ENCODE assay signal across 23 mouse cellular contexts in genomic region chr14:24760926-24761325, GRCm38 (mm10).
DNase-seq lines count a peak whose midpoint lies in the region; ATAC-seq lines count a peak whose summit lies in the region.
"Had no signal": no experiment of that assay in that cellular context is flagged by ENCODE, and none has a peak within 500 bp of the region (broad histone marks: within the 10 kb centered on the region; RNA-seq: fewer than 3 reads in every experiment).

No protein-coding gene starts in this region.

- no peak overlapping the region for H3K4me3 ChIP-seq in hindbrain, embryonic 13.5 days
- H3K4me3 ChIP-seq in hindbrain, embryonic 11.5 days (ENCODE audit: low read depth, low read length) = no peak overlapping the region
- H3K4me3 ChIP-seq in hindbrain, embryonic 15.5 days = no peak overlapping the region
- no peak overlapping the region for H3K4me3 ChIP-seq in midbrain, embryonic 14.5 days (replicated peaks; ENCODE audit: low read depth, low read length)
- no peak overlapping the region for H3K4me3 ChIP-seq in liver, embryonic 11.5 days (ENCODE audit: low read depth, low read length)
- H3K4me3 ChIP-seq: embryonic facial prominence, embryonic 15.5 days; layer of hippocampus, adult 2 months had no signal

- 59% methylated on average over 1 of the region's 1 CpGs for WGBS in hindbrain, embryonic 13.5 days
- WGBS in hindbrain, embryonic 11.5 days = 58% methylated on average over 1 of the region's 1 CpGs
- 36% methylated on average over 1 of the region's 1 CpGs for WGBS in hindbrain, embryonic 15.5 days
- 30% methylated on average over 1 of the region's 1 CpGs for WGBS in midbrain, embryonic 14.5 days
- WGBS in liver, embryonic 11.5 days = 66% methylated on average over 1 of the region's 1 CpGs

- H3K27ac ChIP-seq in hindbrain, embryonic 13.5 days = 0 out of 2 replicates have a peak overlapping the region, but pooled peaks have one; percentile 37
- no peak overlapping the region for H3K27ac ChIP-seq in hindbrain, embryonic 11.5 days (ENCODE audit: low read depth, low read length)
- H3K27ac ChIP-seq in hindbrain, embryonic 15.5 days (replicated peaks) = 0 out of 2 replicates have a peak overlapping the region, but pooled peaks have one; percentile 13
- peak overlapping the region; percentile 64 for H3K27ac ChIP-seq in midbrain, embryonic 14.5 days (replicated peaks; ENCODE audit: low read depth, low read length)
- no peak overlapping the region for H3K27ac ChIP-seq in liver, embryonic 11.5 days (ENCODE audit: low read depth, low read length)
- H3K27ac ChIP-seq: embryonic facial prominence, embryonic 15.5 days; layer of hippocampus, adult 2 months; macrophage had no signal

- no peaks in the 10 kb centered on the region for H3K36me3 ChIP-seq in hindbrain, embryonic 13.5 days
- no peaks in the 10 kb centered on the region for H3K36me3 ChIP-seq in hindbrain, embryonic 11.5 days (ENCODE audit: control insufficient read depth, insufficient read depth, low read length)
- H3K36me3 ChIP-seq in hindbrain, embryonic 15.5 days = no peaks in the 10 kb centered on the region
- H3K36me3 ChIP-seq in midbrain, embryonic 14.5 days (ENCODE audit: control insufficient read depth, insufficient read depth, low read length) = no peaks in the 10 kb centered on the region
- no peaks in the 10 kb centered on the region for H3K36me3 ChIP-seq in liver, embryonic 11.5 days (ENCODE audit: control insufficient read depth, insufficient read depth, low read length)
- H3K36me3 ChIP-seq: embryonic facial prominence, embryonic 15.5 days; G1E had no signal

- no peaks in the 10 kb centered on the region for H3K9me3 ChIP-seq in hindbrain, embryonic 13.5 days
- no peaks in the 10 kb centered on the region for H3K9me3 ChIP-seq in hindbrain, embryonic 11.5 days (ENCODE audit: control insufficient read depth, low read length)
- no peaks in the 10 kb centered on the region for H3K9me3 ChIP-seq in hindbrain, embryonic 15.5 days
- H3K9me3 ChIP-seq in midbrain, embryonic 14.5 days (ENCODE audit: control insufficient read depth, low read length) = no peaks in the 10 kb centered on the region
- H3K9me3 ChIP-seq in liver, embryonic 11.5 days (ENCODE audit: control insufficient read depth, low read length) = no peaks in the 10 kb centered on the region
- H3K9me3 ChIP-seq: embryonic facial prominence, embryonic 15.5 days had no signal

- H3K27me3 ChIP-seq in hindbrain, embryonic 13.5 days = no peaks in the 10 kb centered on the region
- no peaks in the 10 kb centered on the region for H3K27me3 ChIP-seq in hindbrain, embryonic 11.5 days (ENCODE audit: control insufficient read depth, insufficient read depth, low read length)
- H3K27me3 ChIP-seq in hindbrain, embryonic 15.5 days = no peaks in the 10 kb centered on the region
- H3K27me3 ChIP-seq in midbrain, embryonic 14.5 days (ENCODE audit: control insufficient read depth, insufficient read depth, low read length) = no peaks in the 10 kb centered on the region
- no peaks in the 10 kb centered on the region for H3K27me3 ChIP-seq in liver, embryonic 11.5 days (replicated peaks; ENCODE audit: control insufficient read depth, insufficient read depth, low read length)
- H3K27me3 ChIP-seq: Patski had no signal

- no peak for ATAC-seq in hindbrain, embryonic 13.5 days (ENCODE audit: low FRiP score)
- ATAC-seq in hindbrain, embryonic 11.5 days (ENCODE audit: low FRiP score) = no peak
- ATAC-seq in hindbrain, embryonic 15.5 days (ENCODE audit: low FRiP score, low read depth) = no peak
- no peak for ATAC-seq in midbrain, embryonic 14.5 days (ENCODE audit: low FRiP score, low TSS enrichment)
- ATAC-seq in liver, embryonic 11.5 days (replicated peaks; ENCODE audit: low FRiP score) = no peak
- ATAC-seq: intestine, postnatal 0 days; liver, postnatal 0 days; lung, postnatal 0 days; Patski had no signal

- H3K4me2 ChIP-seq in hindbrain, embryonic 13.5 days = no peak overlapping the region
- H3K4me2 ChIP-seq in hindbrain, embryonic 11.5 days (replicated peaks; ENCODE audit: low read depth, low read length) = no peak overlapping the region
- no peak overlapping the region for H3K4me2 ChIP-seq in hindbrain, embryonic 15.5 days
- no peak overlapping the region for H3K4me2 ChIP-seq in midbrain, embryonic 14.5 days (ENCODE audit: low read length)
- no peak overlapping the region for H3K4me2 ChIP-seq in liver, embryonic 11.5 days
- H3K4me2 ChIP-seq: embryonic facial prominence, embryonic 15.5 days; heart, embryonic 11.5 days had no signal

- H3K4me1 ChIP-seq in hindbrain, embryonic 13.5 days (replicated peaks) = peaks cover 80% of the 10 kb centered on the region
- H3K4me1 ChIP-seq in hindbrain, embryonic 11.5 days (replicated peaks; ENCODE audit: control insufficient read depth, insufficient read depth, low read length) = peaks cover 15% of the 10 kb centered on the region
- H3K4me1 ChIP-seq in hindbrain, embryonic 15.5 days (replicated peaks) = peaks cover 50% of the 10 kb centered on the region
- H3K4me1 ChIP-seq in midbrain, embryonic 14.5 days (ENCODE audit: control insufficient read depth, insufficient read depth, low read length) = peaks cover 60% of the 10 kb centered on the region
- H3K4me1 ChIP-seq in liver, embryonic 11.5 days (replicated peaks; ENCODE audit: control insufficient read depth, insufficient read depth, low read length) = no peaks in the 10 kb centered on the region

- DNase-seq in hindbrain, embryonic 11.5 days (ENCODE audit: low spot score) = no peak
- DNase-seq in midbrain, embryonic 14.5 days = peak; percentile 39
- no peak for DNase-seq in cerebellum, postnatal 14 days
- DNase-seq in liver, embryonic 11.5 days (ENCODE audit: low spot score) = no peak
- no peak for DNase-seq in retina, embryonic 14.5 days (ENCODE audit: low spot score)
- DNase-seq: adrenal gland, adult 2 months; B cell, adult 2 months; cerebellum, adult 11-12 months; cerebellum, postnatal 25 days; gastrocnemius, postnatal 10 days; kidney, postnatal 25 days; liver, postnatal 0 days; right cerebral cortex, adult 18-20 months had no signal

- no peak overlapping the region for H3K9ac ChIP-seq in hindbrain, embryonic 13.5 days
- no peak overlapping the region for H3K9ac ChIP-seq in hindbrain, embryonic 11.5 days (ENCODE audit: low read depth, low read length)
- no peak overlapping the region for H3K9ac ChIP-seq in hindbrain, embryonic 15.5 days
- H3K9ac ChIP-seq in midbrain, embryonic 14.5 days (replicated peaks; ENCODE audit: low read length) = no peak overlapping the region
- H3K9ac ChIP-seq in liver, embryonic 11.5 days (ENCODE audit: low read depth, low read length) = no peak overlapping the region
- H3K9ac ChIP-seq: embryonic facial prominence, embryonic 15.5 days; liver, postnatal 0 days had no signal

Comparison
In these comparisons a context has a peak if more than half of its experiments do, and no peak if none do; other contexts are left out.
1. H3K27ac ChIP-seq: peak in hindbrain, embryonic 13.5 days (single experiment), hindbrain, embryonic 15.5 days (single experiment) and midbrain, embryonic 14.5 days (single experiment); none in hindbrain, embryonic 11.5 days (single experiment) and liver, embryonic 11.5 days (single experiment).